Mouse (Mus musculus): ENCODE data around the gene Gpr4.
A peak's percentile ranks its signal among the peaks of the same experiment; 100 is the strongest.

DNA sequence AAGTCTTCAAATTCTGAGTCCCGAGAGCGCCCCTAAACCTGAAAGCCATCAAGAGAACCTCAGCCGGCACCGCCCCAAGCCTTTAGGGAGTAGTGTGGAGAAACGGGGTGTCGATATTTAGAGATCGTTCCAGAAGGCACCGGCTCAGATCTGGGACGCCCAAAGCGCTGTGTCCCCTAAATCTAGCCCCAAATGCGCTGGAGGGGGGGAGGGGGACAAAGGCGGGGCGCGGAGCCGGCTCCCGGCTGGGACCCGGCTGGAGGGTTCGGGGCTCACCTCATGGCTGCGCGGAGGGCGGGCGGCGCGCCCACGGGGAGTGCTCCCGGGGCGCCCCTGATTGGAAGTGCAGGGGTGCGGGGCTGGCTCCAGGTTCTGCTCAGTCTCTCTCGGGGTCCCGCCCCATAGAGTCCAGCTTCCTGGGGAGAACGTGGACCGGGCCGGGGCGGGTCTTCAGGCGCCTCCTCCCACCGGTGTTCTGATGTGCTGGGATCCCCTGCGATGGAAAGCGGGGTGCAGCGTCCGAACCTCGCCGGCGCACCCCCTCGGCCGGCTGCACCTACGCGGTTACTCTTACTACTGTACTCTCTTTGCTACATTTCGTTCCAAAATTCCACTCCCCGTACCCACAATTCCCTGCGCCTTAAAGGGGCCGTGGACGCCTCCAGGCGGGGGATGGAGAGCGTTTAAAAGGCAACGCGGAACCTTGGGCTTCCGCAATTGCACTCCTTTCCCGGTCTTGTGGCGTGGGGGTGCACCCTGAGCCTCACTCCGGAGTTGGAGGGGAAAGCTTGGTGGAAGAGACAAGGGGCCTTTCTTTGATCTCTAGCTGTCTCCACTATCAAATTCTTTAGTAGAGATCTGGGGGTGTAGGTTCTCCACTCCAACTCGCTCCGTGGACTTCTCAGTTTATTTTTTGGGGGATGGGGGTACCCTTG is 59.2 kb downstream of the Gpr4 start, which contains the start of gene Vasp:
- TF ChIP-seq ZNF384 (IDR thresholded peaks at IDR 0.05; ENCODE audit: low read depth, low read length) (no peak), CHD2 (IDR thresholded peaks at IDR 0.05; ENCODE audit: low read depth, low read length) (no peak), ZC3H11A (IDR thresholded peaks at IDR 0.05; ENCODE audit: borderline replicate concordance, low read depth, low read length) (no peak), MAFK (IDR thresholded peaks at IDR 0.05; ENCODE audit: insufficient read depth, low read depth, low read length) (no peak), HCFC1 (IDR thresholded peaks at IDR 0.05; ENCODE audit: borderline replicate concordance, insufficient read depth, low read length) (peak; percentile 53; the same call in 1 of the 2 replicates)
